Mouse (Mus musculus) forebrain, embryonic 10.5 days (tissue): Measurements from ENCODE around the gene Olfr459. TPM values are rescaled to one million over a fixed set of nuclear protein-coding genes. Genes with fewer than 3 reads are reported as not detected.

Experiments used
- DNase-seq: peaks from one replicate; pipeline ENCODE4 v3.0.0-alpha.2; 2017; ENCODE audit warnings: low spot score; ENCODE audit errors: extremely low spot score
- H3K27ac ChIP-seq: fragments of 300-500 bp; sonication (generic); 2 replicates; pipeline ENCODE4 v1.5.1; 2016; ENCODE audit warnings: mild to moderate bottlenecking
- H3K27me3 ChIP-seq: fragments of 300-500 bp; sonication (generic); 2 replicates; pipeline ENCODE4 v1.6.1; 2016; ENCODE audit warnings: mild to moderate bottlenecking; ENCODE audit not compliant: poor library complexity, severe bottlenecking
- H3K36me3 ChIP-seq: fragments of 300-500 bp; sonication (generic); replicated peaks from 2 replicates; pipeline ENCODE4 v1.6.1; 2016; ENCODE audit warnings: mild to moderate bottlenecking, moderate library complexity
- H3K4me1 ChIP-seq: fragments of 300-500 bp; sonication (generic); 2 replicates; pipeline ENCODE4 v1.6.1; 2016
- H3K4me3 ChIP-seq: fragments of 300-500 bp; sonication (generic); 2 replicates; pipeline ENCODE4 v1.5.1; 2016; ENCODE audit warnings: mild to moderate bottlenecking, moderate library complexity
- H3K9me3 ChIP-seq: fragments of 300-500 bp; sonication (generic); 2 replicates; pipeline ENCODE4 v1.6.1; 2016; ENCODE audit warnings: mild to moderate bottlenecking, moderate library complexity
- WGBS: fragments of 180-500 bp; shearing (Covaris S2); methylation state at CpG from one replicate; pipeline ENCODE4 v1.1.7; 2016; 5-methylcytosine and 5-hydroxymethylcytosine counted together
- polyA plus RNA-seq: library from polyadenylated mRNA; unstranded; fragments of >200 nt; fragmentation: Nextera tagmentation; extraction: Ambion mirVana; gene quantifications from 2 replicates; pipeline ENCODE4 v1.2.1, GENCODE M21; 2016

Olfr459 gene
- polyA plus RNA-seq, 1 experiment from 2014 or later: not detected

GRCm38 (mm10) chr6:41741101-41741500 is 33.9 kb downstream of the Olfr459 start:
- Histone ChIP-seq H3K9me3 (no peaks in the 10 kb centered on the region), H3K36me3 (no peaks in the 10 kb centered on the region), H3K4me1 (no peaks in the 10 kb centered on the region), H3K4me3 (no peak overlapping the region), H3K27ac (no peak overlapping the region), H3K27me3 (no peaks in the 10 kb centered on the region)
- no peak for DNase-seq

- DNase-seq: no peak
- Histone ChIP-seq H3K36me3 (no peaks in the 10 kb centered on the region), H3K4me3 (no peak overlapping the region), H3K9me3 (no peaks in the 10 kb centered on the region), H3K4me1 (no peaks in the 10 kb centered on the region), H3K27ac (no peak overlapping the region), H3K27me3 (no peaks in the 10 kb centered on the region)
- WGBS: 94% methylated on average over 5 of the region's 5 CpGs
Observed at GRCm38 (mm10) chr6:41734719-41735470, 40.1 kb downstream of the Olfr459 start.

GRCm38 (mm10) chr6:41727989-41728609 is 46.9 kb downstream of the Olfr459 start:
- Histone ChIP-seq H3K9me3 (no peaks in the 10 kb centered on the region), H3K27ac (no peak overlapping the region), H3K4me3 (no peak overlapping the region), H3K36me3 (no peaks in the 10 kb centered on the region), H3K4me1 (no peaks in the 10 kb centered on the region), H3K27me3 (no peaks in the 10 kb centered on the region)
- WGBS: 82% methylated on average over 1 of the region's 1 CpGs
- no peak for DNase-seq

GRCm38 (mm10) chr6:41721430-41721829 is 53.5 kb downstream of the Olfr459 start:
- no peak for DNase-seq
- no peak overlapping the region for H3K4me3 ChIP-seq
- no peak overlapping the region for H3K27ac ChIP-seq
- no peaks in the 10 kb centered on the region for H3K27me3 ChIP-seq
- no peaks in the 10 kb centered on the region for H3K36me3 ChIP-seq
- H3K9me3 ChIP-seq: no peaks in the 10 kb centered on the region
- WGBS: 87% methylated on average over 2 of the region's 2 CpGs
- no peaks in the 10 kb centered on the region for H3K4me1 ChIP-seq

Other genes with a start within 250 kb of the Olfr459 start
- 14.6 and 16.6 TPM in 2 replicates for gene Ephb6, start 169.7 kb downstream of the Olfr459 start, polyA plus RNA-seq
- 0.16 and 0.25 TPM in 2 replicates for gene Trpv6, start 138.8 kb downstream of the Olfr459 start, polyA plus RNA-seq
- gene Trpv5, start 94.4 kb downstream of the Olfr459 start, polyA plus RNA-seq: not detected in 2 replicates
- gene Llcfc1, start 90.7 kb downstream of the Olfr459 start, polyA plus RNA-seq: not detected in 2 replicates
- 7.7 and 10.9 TPM in 2 replicates for gene Kel, start 70.8 kb downstream of the Olfr459 start, polyA plus RNA-seq
- not detected in 2 replicates for gene Pip, start 72.4 kb upstream of the Olfr459 start, polyA plus RNA-seq
- gene Sval2, start 77.8 kb upstream of the Olfr459 start, polyA plus RNA-seq: not detected in 2 replicates
- gene Sval1, start 176.5 kb upstream of the Olfr459 start, polyA plus RNA-seq: not detected in 2 replicates
- not detected in 2 replicates for gene Sval3, start 193.0 kb upstream of the Olfr459 start, polyA plus RNA-seq